Mouse (Mus musculus): ENCODE results near the gene Tmed10.

DNA sequence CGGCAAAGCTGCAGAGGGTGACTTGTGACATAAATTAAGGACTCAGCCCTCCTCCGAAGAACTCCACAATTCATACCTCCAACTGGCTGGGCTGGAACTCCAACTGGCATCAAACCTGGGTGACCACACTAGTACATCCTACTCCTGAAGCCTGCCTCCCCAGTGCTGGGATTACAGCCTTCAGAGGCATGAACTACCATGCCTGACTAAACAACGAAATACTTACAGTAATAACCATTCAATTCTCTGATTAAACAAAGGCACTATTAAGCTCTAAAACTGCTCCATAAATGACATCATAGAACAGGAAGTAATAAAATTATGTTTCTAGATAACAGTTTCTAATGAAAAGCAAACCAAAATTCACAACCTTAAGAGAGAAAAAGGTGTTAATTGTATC lies 13.5 kb downstream of the Tmed10 start:
- TF ChIP-seq CHD2 (IDR thresholded peaks at IDR 0.05; ENCODE audit: low read depth, low read length) (no peak), MAFK (IDR thresholded peaks at IDR 0.05; ENCODE audit: insufficient read depth, low read depth, low read length) (no peak)
